Mouse (Mus musculus) lung, postnatal 0 days (tissue): Measurements from ENCODE around the gene Crebrf. TPM values are rescaled to one million over a fixed set of nuclear protein-coding genes. Genes with fewer than 3 reads are reported as not detected.

Experiments used
- ATAC-seq: fragments of 200-750 bp; cut with Nextera tagmentation; 2 replicates; pipeline ENCODE4 v1.8.0; 2017; ENCODE audit warnings: moderate library complexity
- DNase-seq: peaks from one replicate; pipeline ENCODE4 v3.0.0-alpha.2; 2016; ENCODE audit warnings: low spot score
- H3K27ac ChIP-seq: fragments of 300-500 bp; sonication (generic); 2 replicates; pipeline ENCODE4 v1.5.1; 2014; ENCODE audit warnings: antibody characterized with exemption, mild to moderate bottlenecking, low read length, mixed read lengths
- H3K27me3 ChIP-seq: fragments of 300-500 bp; sonication (generic); replicated peaks from 2 replicates; pipeline ENCODE4 v1.6.1; 2014; ENCODE audit warnings: low read length, mixed read lengths; ENCODE audit not compliant: insufficient read depth
- H3K36me3 ChIP-seq: fragments of 300-500 bp; sonication (generic); 2 replicates; pipeline ENCODE4 v1.6.1; 2014; ENCODE audit warnings: low read length, mixed read lengths; ENCODE audit not compliant: insufficient read depth
- H3K4me1 ChIP-seq: fragments of 300-500 bp; sonication (generic); 2 replicates; pipeline ENCODE4 v1.6.1; 2014; ENCODE audit warnings: antibody characterized with exemption, low read depth, low read length, mixed read lengths; ENCODE audit not compliant: insufficient read depth
- H3K4me2 ChIP-seq: fragments of 300-500 bp; sonication (generic); replicated peaks from 2 replicates; pipeline ENCODE4 v1.6.1; 2014; ENCODE audit warnings: low read depth, mild to moderate bottlenecking, low read length, moderate library complexity, mixed read lengths
- H3K4me3 ChIP-seq: fragments of 300-500 bp; sonication (generic); 2 replicates; pipeline ENCODE4 v1.5.1; 2014; ENCODE audit warnings: low read depth, low read length
- H3K9ac ChIP-seq: fragments of 300-500 bp; sonication (generic); replicated peaks from 2 replicates; pipeline ENCODE4 v1.6.1; 2014; ENCODE audit warnings: low read depth, mild to moderate bottlenecking
- H3K9me3 ChIP-seq: fragments of 300-500 bp; sonication (generic); 2 replicates; pipeline ENCODE4 v1.6.1; 2016; ENCODE audit warnings: low read length, mixed read lengths
- CTCF ChIP-seq: IDR thresholded peaks from 2 replicates; pipeline ENCODE4 v1.5.1; 2016; ENCODE audit warnings: antibody characterized with exemption, mild to moderate bottlenecking
- EP300 ChIP-seq: IDR thresholded peaks from 2 replicates; pipeline ENCODE4 v1.6.1; 2016; ENCODE audit warnings: antibody characterized with exemption, mild to moderate bottlenecking, control low read depth
- WGBS: fragments of 180-500 bp; shearing (Covaris S2); extraction: QIAGEN DNeasy Blood & Tissue Kit; methylation state at CpG from one replicate; pipeline ENCODE4 v1.1.7; 2014; 5-methylcytosine and 5-hydroxymethylcytosine counted together
- polyA plus RNA-seq: library from polyadenylated mRNA; unstranded; fragments of >200 nt; fragmentation: Nextera tagmentation; extraction: Ambion mirVana; gene quantifications from 2 replicates; pipeline ENCODE4 v1.2.1, GENCODE M21; 2015

Crebrf gene
- polyA plus RNA-seq, 1 experiment from 2014 or later: 38.7 TPM

DNA sequence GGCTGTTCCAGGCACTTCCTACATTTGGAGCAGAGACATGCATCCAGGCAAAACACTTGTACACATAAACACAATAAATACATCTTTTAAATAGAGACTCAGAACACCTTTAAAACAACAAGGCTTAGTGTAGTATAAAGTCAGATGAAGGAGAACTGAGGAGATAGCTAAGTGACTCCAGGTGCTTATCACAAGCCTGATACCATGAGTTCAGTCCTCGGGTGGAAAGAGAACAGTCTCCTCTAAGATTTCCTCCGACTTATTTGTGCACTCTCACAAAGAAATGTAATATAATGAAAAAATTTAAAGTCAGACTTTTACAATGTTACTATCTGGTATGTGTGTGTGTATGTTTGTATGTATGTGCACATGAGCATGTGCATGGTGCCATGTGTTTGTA lies 6.4 kb downstream of the Crebrf start:
- no peak overlapping the region for H3K27ac ChIP-seq
- no peaks in the 10 kb centered on the region for H3K27me3 ChIP-seq
- H3K9ac ChIP-seq: no peak overlapping the region
- H3K9me3 ChIP-seq: no peaks in the 10 kb centered on the region
- no peak for DNase-seq
- WGBS: 65% methylated on average over 2 of the region's 2 CpGs
- no peak for ATAC-seq
- no peak overlapping the region for H3K4me3 ChIP-seq
- H3K4me2 ChIP-seq: no peak overlapping the region
- TF ChIP-seq CTCF: no peak
- no peak for TF ChIP-seq EP300
- peaks cover 19% of the 10 kb centered on the region; the same call in 1 of the 2 replicates for H3K4me1 ChIP-seq
- no peaks in the 10 kb centered on the region for H3K36me3 ChIP-seq

DNA sequence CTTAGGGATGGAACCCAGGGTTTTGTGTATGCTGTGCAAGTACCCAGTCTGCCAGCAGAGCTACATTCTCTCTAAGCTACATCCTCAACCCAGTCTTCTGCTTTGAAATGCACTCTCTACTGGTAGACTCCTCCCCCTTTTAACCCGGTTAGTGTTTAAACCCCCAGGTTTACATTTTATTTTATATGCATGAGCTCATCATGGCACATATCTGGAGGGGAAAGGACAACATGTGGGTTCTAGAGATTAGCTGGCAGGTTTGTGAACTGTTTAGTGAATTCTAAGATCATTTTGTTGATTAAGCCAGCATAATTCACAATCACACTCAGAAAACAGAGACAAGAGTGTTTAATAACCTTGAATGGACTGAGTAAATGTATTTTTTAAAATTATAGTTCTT lies 9.3 kb downstream of the Crebrf start:
- ATAC-seq (no peak), DNase-seq (no peak)
- H3K36me3 ChIP-seq: no peaks in the 10 kb centered on the region
- H3K9ac ChIP-seq: no peak overlapping the region
- H3K27me3 ChIP-seq: no peaks in the 10 kb centered on the region
- TF ChIP-seq CTCF: no peak
- TF ChIP-seq EP300: no peak
- H3K9me3 ChIP-seq: no peaks in the 10 kb centered on the region
- no peak overlapping the region for H3K4me2 ChIP-seq
- WGBS: 21% methylated on average over 1 of the region's 1 CpGs
- H3K4me1 ChIP-seq: peaks cover 21% of the 10 kb centered on the region; the same call in 1 of the 2 replicates
- H3K27ac ChIP-seq: no peak overlapping the region
- H3K4me3 ChIP-seq: no peak overlapping the region

DNA sequence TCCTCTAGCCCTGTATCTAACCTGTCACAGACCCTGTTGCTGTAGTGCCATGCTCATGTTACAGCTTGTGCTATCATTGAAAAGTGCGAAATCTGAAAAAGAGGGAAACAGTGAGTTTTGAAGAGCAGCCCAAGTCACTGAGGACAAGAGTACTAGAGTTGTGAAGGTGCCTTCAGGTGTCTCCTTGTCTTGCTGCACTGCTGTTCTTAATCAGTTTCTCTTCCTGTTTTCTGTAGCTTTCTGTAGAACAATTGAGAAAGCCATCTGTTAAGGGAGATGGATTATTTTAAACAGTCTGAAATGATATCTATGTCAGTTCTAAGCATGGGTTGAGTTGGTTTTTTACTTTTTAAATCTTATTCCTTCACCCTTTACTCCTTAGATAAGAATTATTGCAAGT lies 11.2 kb downstream of the Crebrf start:
- peak overlapping the region; percentile 62; the same call in 1 of the 2 replicates for H3K27ac ChIP-seq
- no peak overlapping the region for H3K9ac ChIP-seq
- H3K36me3 ChIP-seq: no peaks in the 10 kb centered on the region
- TF ChIP-seq CTCF (no peak), EP300 (no peak)
- H3K4me2 ChIP-seq: no peak overlapping the region
- H3K4me1 ChIP-seq: peaks cover 21% of the 10 kb centered on the region; the same call in 1 of the 2 replicates
- 50% methylated on average over 1 of the region's 1 CpGs for WGBS
- no peak for ATAC-seq
- H3K27me3 ChIP-seq: no peaks in the 10 kb centered on the region
- no peaks in the 10 kb centered on the region for H3K9me3 ChIP-seq
- H3K4me3 ChIP-seq: no peak overlapping the region
- DNase-seq: no peak

DNA sequence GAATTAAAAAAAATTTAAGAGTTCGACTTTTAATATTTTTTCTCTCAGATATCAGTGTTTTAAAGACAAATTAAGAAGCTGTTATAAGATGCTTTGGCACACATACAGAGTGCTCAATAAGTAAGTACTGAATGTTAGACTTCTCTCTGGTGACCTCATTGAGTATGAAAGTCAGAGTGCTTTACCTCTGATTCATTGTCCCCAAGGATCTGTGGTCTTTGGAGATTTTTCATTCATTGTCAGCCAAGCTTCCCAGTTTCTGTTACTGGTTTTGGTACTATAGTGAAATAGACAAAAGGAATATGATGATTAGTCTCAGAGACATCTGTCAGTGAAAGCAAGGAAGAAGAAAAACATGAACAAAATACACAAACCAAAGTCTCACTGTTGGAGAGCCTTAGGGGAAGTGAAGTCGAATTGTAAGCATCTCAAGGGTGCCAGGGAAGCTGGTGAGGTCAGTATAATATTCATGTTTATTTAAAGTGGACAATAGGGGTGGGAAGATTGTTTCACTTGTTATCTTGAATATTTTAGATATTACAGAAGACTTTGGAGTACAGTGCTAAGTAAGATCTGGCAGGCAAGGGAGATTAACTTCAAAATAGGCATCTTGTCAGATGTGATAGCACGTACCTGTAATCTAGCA lies 11.8 kb downstream of the Crebrf start:
- Histone ChIP-seq H3K4me1 (peaks cover 21% of the 10 kb centered on the region; the same call in 1 of the 2 replicates), H3K9me3 (no peaks in the 10 kb centered on the region), H3K36me3 (no peaks in the 10 kb centered on the region), H3K4me2 (no peak overlapping the region), H3K27ac (peak overlapping the region; percentile 15; the same call in 1 of the 2 replicates), H3K27me3 (no peaks in the 10 kb centered on the region), H3K4me3 (no peak overlapping the region), H3K9ac (no peak overlapping the region)
- ATAC-seq (peak; percentile 78), DNase-seq (peak; percentile 56)
- 52% methylated on average over 3 of the region's 3 CpGs for WGBS
- TF ChIP-seq EP300 (peak; percentile 58), CTCF (no peak)

DNA sequence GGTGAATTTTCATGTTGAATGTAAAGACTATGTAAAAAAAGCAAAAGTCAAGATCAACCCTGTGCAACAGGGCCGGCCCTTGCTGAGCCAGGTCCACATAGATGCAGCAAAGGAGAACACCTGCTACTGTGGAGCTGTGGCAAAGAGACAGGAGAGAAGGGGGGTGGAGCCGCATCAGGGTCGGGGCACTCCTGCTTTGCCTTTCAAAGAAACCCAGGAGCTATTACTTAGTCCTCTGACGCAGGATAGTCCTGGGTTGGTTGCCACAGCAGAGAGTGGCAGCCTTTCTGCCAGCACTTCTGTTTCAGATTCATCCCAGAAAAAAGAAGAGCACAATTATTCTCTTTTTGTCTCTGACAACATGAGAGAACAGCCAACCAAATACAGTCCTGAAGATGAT lies 27.1 kb downstream of the Crebrf start:
- Histone ChIP-seq H3K4me3 (no peak overlapping the region), H3K4me1 (no peaks in the 10 kb centered on the region), H3K36me3 (0 out of 2 replicates have a peak, but pooled peaks cover 3% of the 10 kb centered on the region), H3K27me3 (no peaks in the 10 kb centered on the region), H3K9ac (no peak overlapping the region), H3K9me3 (no peaks in the 10 kb centered on the region), H3K4me2 (no peak overlapping the region), H3K27ac (no peak overlapping the region)
- DNase-seq (no peak), ATAC-seq (no peak)
- 52% methylated on average over 4 of the region's 4 CpGs for WGBS
- TF ChIP-seq CTCF (no peak), EP300 (no peak)

DNA sequence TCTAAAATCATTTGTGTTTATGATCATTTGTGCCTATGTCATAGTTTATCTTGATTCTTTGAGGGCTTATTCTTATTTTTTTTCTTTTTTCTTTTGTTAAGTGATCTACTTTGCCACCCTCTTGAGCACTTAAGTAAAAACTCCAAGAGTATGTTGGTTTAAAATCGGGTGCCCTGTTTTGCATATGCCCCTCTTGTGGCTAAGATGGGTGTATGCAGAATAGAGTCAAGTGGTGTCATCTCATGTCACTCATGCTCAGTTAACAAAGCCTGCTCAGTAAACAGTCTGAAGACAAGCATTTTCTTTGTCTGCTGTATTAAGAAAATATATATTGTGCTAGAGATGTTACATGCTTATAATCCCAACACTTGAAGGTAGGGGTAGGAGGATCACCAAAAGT lies 27.8 kb downstream of the Crebrf start:
- no peaks in the 10 kb centered on the region for H3K27me3 ChIP-seq
- ATAC-seq (no peak), DNase-seq (no peak)
- H3K4me3 ChIP-seq: no peak overlapping the region
- H3K4me2 ChIP-seq: no peak overlapping the region
- TF ChIP-seq CTCF (peak; percentile 16; the same call in 1 of the 2 replicates), EP300 (no peak)
- no peak overlapping the region for H3K9ac ChIP-seq
- H3K36me3 ChIP-seq: 0 out of 2 replicates have a peak, but pooled peaks cover 3% of the 10 kb centered on the region
- WGBS: 49% methylated on average over 1 of the region's 1 CpGs
- no peaks in the 10 kb centered on the region for H3K9me3 ChIP-seq
- no peak overlapping the region for H3K27ac ChIP-seq
- H3K4me1 ChIP-seq: no peaks in the 10 kb centered on the region
